Mouse (Mus musculus): ENCODE measurements around the gene Ddx54. TPM values are rescaled to one million over a fixed set of nuclear protein-coding genes. Genes with fewer than 3 reads are reported as not detected.
A peak's percentile ranks its signal among the peaks of the same experiment; 100 is the strongest.

Gene Ddx54
- 26.9 and 33.1 TPM in 2 replicates for polyA plus RNA-seq (2014; fragmentation: Nextera tagmentation; extraction: Ambion mirVana)

DNA sequence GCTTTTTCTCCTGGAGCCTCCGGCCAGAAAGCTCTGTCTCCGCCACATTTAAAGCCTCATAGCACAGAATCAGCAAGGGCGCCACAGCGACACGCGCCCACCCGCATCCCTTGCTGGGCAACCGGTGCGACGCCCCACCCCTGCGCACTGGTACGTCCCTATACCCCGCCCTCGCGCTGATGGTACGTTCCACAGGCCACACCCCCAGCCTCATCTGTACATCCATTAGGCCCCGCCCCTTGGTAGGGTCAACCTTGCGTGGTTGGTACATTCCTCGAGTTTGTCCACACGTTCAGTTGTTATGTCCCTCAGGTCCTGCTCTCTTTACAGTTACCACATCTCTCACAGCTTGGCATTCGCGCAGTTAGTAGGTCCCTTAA lies at the start of gene Ddx54, which contains the start of gene Rita1:
TSS of gene Ddx54 (plus strand) at position 298 of the 380 bp plus-strand sequence.
TSS of gene Rita1 (minus strand) at position 148 of the 380 bp plus-strand sequence.
- peak within 1 kb of the TSS; percentile 70 for H3K9ac ChIP-seq (ENCODE audit: low read length)
- peak within 1 kb of the TSS; percentile 57 for H3K4me3 ChIP-seq (ENCODE audit: low read depth, low read length)
- peak; percentile 86 for ATAC-seq
- H3K27me3 ChIP-seq (replicated peaks; ENCODE audit: control insufficient read depth, insufficient read depth, low read length) = no peaks in the 10 kb centered on the region
- 0 out of 2 replicates have a peak, but pooled peaks cover 3% of the 10 kb centered on the region for H3K9me3 ChIP-seq (replicated peaks; ENCODE audit: control insufficient read depth, low read length)
- H3K4me2 ChIP-seq (ENCODE audit: low read length) = peak within 1 kb of the TSS; percentile 88
- under 1% methylated on average over 22 of the region's 22 CpGs for WGBS
- peaks cover 7% of the 10 kb centered on the region for H3K36me3 ChIP-seq (ENCODE audit: control insufficient read depth, insufficient read depth, low read length)
- peak within 1 kb of the TSS; percentile 77; the same call in 1 of the 2 replicates for H3K27ac ChIP-seq (ENCODE audit: low read depth, low read length)
- peaks cover 14% of the 10 kb centered on the region for H3K4me1 ChIP-seq (ENCODE audit: control insufficient read depth, insufficient read depth, low read length)
- peak; percentile 98 for DNase-seq (ENCODE audit: low spot score)

DNA sequence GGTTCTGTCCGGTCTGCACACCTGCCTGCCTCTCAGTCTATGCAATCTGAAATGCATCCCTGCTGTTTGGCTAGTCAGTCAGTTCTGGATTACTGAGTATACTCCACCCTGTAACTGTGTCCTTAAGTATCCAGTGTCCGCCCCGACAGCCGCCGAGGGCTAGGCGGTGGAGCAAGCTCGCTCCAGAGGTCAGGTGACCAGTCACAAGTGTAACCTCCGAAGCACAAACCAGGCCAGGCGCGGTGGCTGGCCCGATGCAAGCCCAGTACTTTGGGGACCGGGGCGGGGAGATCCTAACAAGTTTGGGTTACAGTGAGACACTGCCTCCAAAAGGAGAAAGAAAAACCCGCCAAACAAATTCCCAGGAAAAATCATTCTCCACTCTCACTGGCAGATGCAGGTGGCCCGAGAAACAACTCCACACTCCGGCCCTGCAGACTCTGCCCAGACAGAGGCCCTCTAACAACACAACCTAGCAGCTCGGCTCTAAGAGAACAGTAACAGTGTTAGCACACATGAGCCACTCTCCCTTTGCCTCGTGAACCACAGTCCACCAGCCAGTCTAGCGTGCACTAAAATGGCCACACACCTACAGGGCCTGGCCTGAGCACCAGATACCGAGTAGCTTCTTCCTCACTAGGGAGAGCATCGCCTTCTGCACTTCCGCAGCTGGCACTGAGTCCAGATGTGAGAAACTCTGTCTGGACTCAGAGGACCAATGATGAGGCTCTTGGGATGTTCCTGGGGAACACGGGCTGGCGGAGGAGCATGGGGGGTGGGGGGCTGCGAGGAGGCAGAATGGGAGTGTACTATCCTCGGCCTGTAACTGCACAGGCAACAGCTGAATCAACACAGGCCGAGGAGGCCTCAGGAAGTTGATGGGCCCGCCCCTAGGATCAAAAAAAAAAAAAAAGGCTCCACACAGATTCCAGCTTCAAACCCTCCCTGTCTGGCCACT lies 49.3 kb upstream of the Ddx54 start:
- Histone ChIP-seq H3K4me3 (ENCODE audit: low read depth, low read length) (no peak overlapping the region), H3K9ac (ENCODE audit: low read length) (no peak overlapping the region), H3K36me3 (ENCODE audit: control insufficient read depth, insufficient read depth, low read length) (no peaks in the 10 kb centered on the region), H3K27ac (ENCODE audit: low read depth, low read length) (peak overlapping the region; percentile 63; the same call in 1 of the 2 replicates), H3K9me3 (replicated peaks; ENCODE audit: control insufficient read depth, low read length) (no peaks in the 10 kb centered on the region), H3K27me3 (replicated peaks; ENCODE audit: control insufficient read depth, insufficient read depth, low read length) (no peaks in the 10 kb centered on the region), H3K4me1 (ENCODE audit: control insufficient read depth, insufficient read depth, low read length) (peaks cover 48% of the 10 kb centered on the region), H3K4me2 (ENCODE audit: low read length) (no peak overlapping the region)
- ATAC-seq = no peak
- 63% methylated on average over 28 of the region's 28 CpGs for WGBS
- DNase-seq (ENCODE audit: low spot score) = no peak

DNA sequence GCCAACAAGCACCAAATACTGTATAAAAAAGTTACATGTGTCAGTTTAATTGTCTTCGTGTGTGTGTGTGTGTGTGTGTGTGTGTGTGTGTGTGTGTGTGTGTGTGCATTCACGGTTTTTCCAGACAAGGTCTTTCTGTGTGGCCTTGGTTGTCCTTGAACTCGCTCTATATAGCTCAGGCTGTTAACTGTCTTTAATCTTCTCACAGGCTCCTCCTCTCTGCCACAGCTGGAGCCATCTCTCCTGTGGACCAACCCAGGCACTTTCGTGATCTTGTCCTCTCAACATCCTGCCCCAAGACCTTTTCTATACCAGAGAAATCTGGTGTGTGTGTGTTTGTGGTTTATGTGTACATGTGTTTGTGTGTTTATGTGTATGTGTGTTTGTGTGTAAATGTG lies 48.6 kb upstream of the Ddx54 start:
- ATAC-seq (no peak), DNase-seq (ENCODE audit: low spot score) (no peak)
- Histone ChIP-seq H3K27ac (ENCODE audit: low read depth, low read length) (no peak overlapping the region; the same call in 1 of the 2 replicates), H3K9me3 (replicated peaks; ENCODE audit: control insufficient read depth, low read length) (no peaks in the 10 kb centered on the region), H3K4me2 (ENCODE audit: low read length) (no peak overlapping the region), H3K4me1 (ENCODE audit: control insufficient read depth, insufficient read depth, low read length) (peaks cover 55% of the 10 kb centered on the region), H3K4me3 (ENCODE audit: low read depth, low read length) (no peak overlapping the region), H3K36me3 (ENCODE audit: control insufficient read depth, insufficient read depth, low read length) (no peaks in the 10 kb centered on the region), H3K9ac (ENCODE audit: low read length) (no peak overlapping the region), H3K27me3 (replicated peaks; ENCODE audit: control insufficient read depth, insufficient read depth, low read length) (no peaks in the 10 kb centered on the region)
- WGBS = 60% methylated on average over 4 of the region's 4 CpGs

DNA sequence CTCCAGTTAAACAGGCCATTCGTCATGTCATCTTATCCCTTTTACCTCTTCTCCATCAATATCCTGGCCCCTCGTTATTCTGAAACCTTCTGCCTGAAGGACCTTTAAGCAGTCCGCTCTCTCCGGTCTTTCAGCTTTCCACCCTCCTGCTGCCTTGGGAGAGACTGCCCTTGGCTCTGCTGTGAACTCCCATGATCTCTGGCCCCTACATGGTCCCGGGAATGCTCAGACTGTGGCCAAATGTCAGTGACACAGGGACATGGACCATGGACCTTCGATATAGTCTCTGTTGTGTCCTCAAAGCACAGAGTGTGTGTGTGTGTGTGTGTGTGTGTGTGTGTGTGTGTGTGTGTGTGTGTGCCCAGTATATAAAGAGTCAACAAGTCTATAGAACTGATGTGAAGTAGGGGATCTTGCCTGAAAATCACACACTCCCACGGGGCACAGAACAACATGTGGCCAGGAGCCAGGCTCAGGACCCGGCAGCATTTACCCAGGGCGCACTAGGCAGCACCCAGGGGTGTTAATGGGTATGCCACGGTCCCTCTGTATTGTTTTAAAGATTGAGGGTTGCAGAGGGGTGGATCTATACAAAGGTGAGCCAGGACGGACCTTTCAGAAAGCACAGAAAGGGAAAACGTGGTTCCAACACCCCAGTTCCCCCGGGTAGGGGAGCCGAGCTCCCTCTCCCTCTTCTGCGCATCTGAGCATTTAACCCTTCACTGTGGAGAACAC lies 47.2 kb upstream of the Ddx54 start:
- no peak for DNase-seq (ENCODE audit: low spot score)
- peaks cover 63% of the 10 kb centered on the region for H3K4me1 ChIP-seq (ENCODE audit: control insufficient read depth, insufficient read depth, low read length)
- no peaks in the 10 kb centered on the region for H3K36me3 ChIP-seq (ENCODE audit: control insufficient read depth, insufficient read depth, low read length)
- no peaks in the 10 kb centered on the region for H3K27me3 ChIP-seq (replicated peaks; ENCODE audit: control insufficient read depth, insufficient read depth, low read length)
- no peak overlapping the region for H3K4me3 ChIP-seq (ENCODE audit: low read depth, low read length)
- WGBS = 15% methylated on average over 15 of the region's 15 CpGs
- peak; percentile 47 for ATAC-seq
- H3K9me3 ChIP-seq (replicated peaks; ENCODE audit: control insufficient read depth, low read length) = no peaks in the 10 kb centered on the region
- peak overlapping the region; percentile 33 for H3K9ac ChIP-seq (ENCODE audit: low read length)
- peak overlapping the region; percentile 92 for H3K27ac ChIP-seq (ENCODE audit: low read depth, low read length)
- H3K4me2 ChIP-seq (ENCODE audit: low read length) = peak overlapping the region; percentile 15

DNA sequence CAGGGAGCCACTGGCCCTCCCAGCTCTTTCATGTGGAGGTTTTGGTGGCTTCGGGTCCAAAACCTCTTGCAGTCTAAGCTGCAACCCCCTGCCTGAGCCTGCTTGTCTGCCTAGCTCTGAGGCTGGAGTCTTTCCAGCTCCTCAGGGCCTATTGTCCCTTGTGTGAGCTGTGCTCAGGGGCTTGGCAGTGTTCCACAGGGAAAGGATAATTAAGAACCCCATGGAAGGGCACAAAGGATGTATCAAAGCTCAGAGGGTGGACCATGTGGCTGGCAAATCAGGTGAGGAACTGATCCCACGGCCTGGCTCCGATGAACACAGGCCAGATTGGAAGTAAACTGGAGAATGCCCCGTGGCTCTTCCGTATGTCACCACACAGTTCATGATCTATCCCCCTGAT lies 46.4 kb upstream of the Ddx54 start:
- WGBS = 11% methylated on average over 5 of the region's 5 CpGs
- DNase-seq (ENCODE audit: low spot score) = peak; percentile 97
- H3K4me1 ChIP-seq (ENCODE audit: control insufficient read depth, insufficient read depth, low read length) = peaks cover 63% of the 10 kb centered on the region

DNA sequence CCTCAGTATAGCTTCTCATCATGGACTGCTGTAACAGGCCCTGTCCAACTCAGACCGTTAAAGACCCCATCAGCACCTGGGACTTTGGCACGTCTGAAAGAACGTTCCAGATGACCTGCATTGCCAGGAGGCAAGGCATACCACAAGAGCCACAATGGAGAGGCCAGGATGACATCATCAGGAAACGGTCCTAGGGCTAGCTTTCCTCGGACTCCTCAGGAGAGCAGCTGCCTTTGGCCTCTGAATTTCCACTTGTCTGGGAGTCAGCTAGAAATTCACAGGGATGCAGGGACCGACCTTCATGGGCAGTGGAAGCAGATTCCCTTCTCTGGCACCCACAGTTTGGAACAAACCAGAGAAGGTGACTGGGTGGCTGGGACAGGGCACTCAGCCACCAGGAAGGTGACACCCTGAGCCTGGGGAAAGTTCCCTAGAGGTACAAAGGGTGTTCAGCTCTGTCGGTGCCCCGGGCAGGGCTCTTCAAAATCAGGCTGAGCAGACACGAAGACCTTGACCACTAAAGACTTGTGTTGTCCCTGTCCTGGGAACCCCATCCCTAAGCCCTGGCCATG lies 45.8 kb upstream of the Ddx54 start:
- peak; percentile 51 for DNase-seq (ENCODE audit: low spot score)
- no peaks in the 10 kb centered on the region for H3K9me3 ChIP-seq (replicated peaks; ENCODE audit: control insufficient read depth, low read length)
- peak overlapping the region; percentile 92 for H3K27ac ChIP-seq (ENCODE audit: low read depth, low read length)
- peak overlapping the region; percentile 30 for H3K9ac ChIP-seq (ENCODE audit: low read length)
- WGBS = 32% methylated on average over 9 of the region's 9 CpGs
- ATAC-seq = 0 out of 2 replicates have a peak, but pooled peaks have one; percentile 0
- no peaks in the 10 kb centered on the region for H3K36me3 ChIP-seq (ENCODE audit: control insufficient read depth, insufficient read depth, low read length)
- H3K4me1 ChIP-seq (ENCODE audit: control insufficient read depth, insufficient read depth, low read length) = peaks cover 62% of the 10 kb centered on the region
- no peak overlapping the region for H3K4me3 ChIP-seq (ENCODE audit: low read depth, low read length)
- H3K27me3 ChIP-seq (replicated peaks; ENCODE audit: control insufficient read depth, insufficient read depth, low read length) = no peaks in the 10 kb centered on the region
- peak overlapping the region; percentile 9; the same call in 1 of the 2 replicates for H3K4me2 ChIP-seq (ENCODE audit: low read length)

More for the DNA sequence above, 46.4 kb upstream of the Ddx54 start:
- Histone ChIP-seq H3K27me3 (replicated peaks; ENCODE audit: control insufficient read depth, insufficient read depth, low read length) (no peaks in the 10 kb centered on the region), H3K4me3 (ENCODE audit: low read depth, low read length) (no peak overlapping the region), H3K36me3 (ENCODE audit: control insufficient read depth, insufficient read depth, low read length) (no peaks in the 10 kb centered on the region), H3K27ac (ENCODE audit: low read depth, low read length) (peak overlapping the region; percentile 92), H3K9ac (ENCODE audit: low read length) (peak overlapping the region; percentile 33), H3K4me2 (ENCODE audit: low read length) (peak overlapping the region; percentile 15), H3K9me3 (replicated peaks; ENCODE audit: control insufficient read depth, low read length) (no peaks in the 10 kb centered on the region)
- ATAC-seq = peak; percentile 81

DNA sequence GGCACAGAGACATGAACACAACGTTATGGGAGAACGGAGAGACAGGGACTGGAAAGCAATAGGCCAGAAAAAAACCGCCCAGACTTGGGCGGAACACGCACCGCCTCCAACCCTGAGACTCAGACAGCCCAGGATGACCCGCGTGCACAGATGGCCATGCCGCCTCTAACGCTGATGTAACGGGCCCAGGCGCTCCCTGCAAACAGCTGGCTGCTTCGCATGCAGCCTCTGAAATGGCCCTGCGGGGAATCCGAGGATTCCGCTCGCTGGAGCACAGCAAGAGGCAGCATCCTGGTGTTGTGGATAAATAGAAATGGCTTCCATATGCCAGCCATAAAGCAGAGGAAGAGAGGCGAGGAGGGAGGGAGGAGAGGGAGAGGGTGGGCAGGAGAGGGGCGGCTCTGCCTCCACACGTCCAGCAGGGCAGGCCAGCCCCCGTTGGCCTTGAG lies 45.3 kb upstream of the Ddx54 start:
- Histone ChIP-seq H3K27ac (ENCODE audit: low read depth, low read length) (peak overlapping the region; percentile 92), H3K4me1 (ENCODE audit: control insufficient read depth, insufficient read depth, low read length) (peaks cover 62% of the 10 kb centered on the region), H3K36me3 (ENCODE audit: control insufficient read depth, insufficient read depth, low read length) (no peaks in the 10 kb centered on the region), H3K9me3 (replicated peaks; ENCODE audit: control insufficient read depth, low read length) (no peaks in the 10 kb centered on the region), H3K27me3 (replicated peaks; ENCODE audit: control insufficient read depth, insufficient read depth, low read length) (no peaks in the 10 kb centered on the region), H3K9ac (ENCODE audit: low read length) (peak overlapping the region; percentile 30; the same call in 1 of the 2 replicates), H3K4me3 (ENCODE audit: low read depth, low read length) (no peak overlapping the region), H3K4me2 (ENCODE audit: low read length) (peak overlapping the region; percentile 9; the same call in 1 of the 2 replicates)
- peak; percentile 33 for ATAC-seq
- 17% methylated on average over 21 of the region's 21 CpGs for WGBS
- peak; percentile 76 for DNase-seq (ENCODE audit: low spot score)

DNA sequence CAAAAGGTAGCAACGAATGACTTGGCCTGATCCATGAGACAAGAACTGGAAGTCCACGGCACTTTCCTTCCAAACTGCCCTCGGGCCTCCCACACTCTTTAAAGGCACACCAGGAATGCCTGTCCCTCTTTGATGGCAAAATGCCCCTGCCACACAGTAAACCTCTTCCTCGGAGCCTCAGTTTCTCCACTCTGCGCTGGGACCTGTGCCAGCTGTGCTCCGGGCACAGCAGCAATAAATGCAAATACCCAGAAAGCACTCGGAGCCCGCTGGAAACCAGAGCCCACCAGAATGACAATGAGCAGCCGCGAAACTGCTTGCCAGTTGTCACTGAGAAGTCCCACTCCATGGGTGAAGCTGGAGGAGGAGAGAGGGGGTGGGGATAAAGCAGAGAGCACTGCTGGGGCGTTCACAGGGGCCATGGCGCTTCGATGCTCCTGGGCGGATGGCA lies 44.8 kb upstream of the Ddx54 start:
- H3K27ac ChIP-seq (ENCODE audit: low read depth, low read length) = peak overlapping the region; percentile 92
- peak overlapping the region; percentile 9; the same call in 1 of the 2 replicates for H3K4me2 ChIP-seq (ENCODE audit: low read length)

More for the DNA sequence above, 44.8 kb upstream of the Ddx54 start:
- Histone ChIP-seq H3K9ac (ENCODE audit: low read length) (peak overlapping the region; percentile 33; the same call in 1 of the 2 replicates), H3K36me3 (ENCODE audit: control insufficient read depth, insufficient read depth, low read length) (no peaks in the 10 kb centered on the region), H3K4me3 (ENCODE audit: low read depth, low read length) (no peak overlapping the region), H3K4me1 (ENCODE audit: control insufficient read depth, insufficient read depth, low read length) (peaks cover 60% of the 10 kb centered on the region), H3K27me3 (replicated peaks; ENCODE audit: control insufficient read depth, insufficient read depth, low read length) (no peaks in the 10 kb centered on the region), H3K9me3 (replicated peaks; ENCODE audit: control insufficient read depth, low read length) (no peaks in the 10 kb centered on the region)
- 17% methylated on average over 14 of the region's 14 CpGs for WGBS
- DNase-seq (ENCODE audit: low spot score) = peak; percentile 75
- peak; percentile 37 for ATAC-seq

All from forebrain, embryonic 14.5 days (tissue).